Mouse (Mus musculus) WW6 (cell line): Measurements from ENCODE around the gene Asic2.

Experiments used
- DNase-seq: peaks from one replicate; pipeline ENCODE4 v3.0.0-alpha.2; 2013; ENCODE audit warnings: low read depth, low spot score

The Asic2 gene

DNA sequence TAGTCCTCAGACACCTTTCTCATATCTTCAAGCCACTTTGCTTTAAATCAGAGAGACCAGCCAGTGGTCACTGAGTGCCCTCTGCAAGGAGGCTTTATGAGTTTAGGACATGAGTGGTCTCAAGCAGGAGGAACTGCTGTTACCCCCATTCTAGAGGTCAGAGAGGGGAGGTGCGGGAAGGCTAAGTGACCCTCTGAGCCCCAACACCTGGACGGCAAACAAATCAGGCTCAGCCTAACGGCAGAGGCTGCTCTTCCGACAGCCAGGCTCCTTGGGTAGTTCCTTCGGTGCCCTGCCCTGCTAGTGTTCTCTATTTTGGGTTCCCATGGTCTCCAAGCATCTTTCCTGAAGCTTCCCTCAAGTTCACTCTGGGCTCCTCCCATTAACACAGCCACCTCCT lies 357.8 kb downstream of the Asic2 start:
- no peak for DNase-seq

DNA sequence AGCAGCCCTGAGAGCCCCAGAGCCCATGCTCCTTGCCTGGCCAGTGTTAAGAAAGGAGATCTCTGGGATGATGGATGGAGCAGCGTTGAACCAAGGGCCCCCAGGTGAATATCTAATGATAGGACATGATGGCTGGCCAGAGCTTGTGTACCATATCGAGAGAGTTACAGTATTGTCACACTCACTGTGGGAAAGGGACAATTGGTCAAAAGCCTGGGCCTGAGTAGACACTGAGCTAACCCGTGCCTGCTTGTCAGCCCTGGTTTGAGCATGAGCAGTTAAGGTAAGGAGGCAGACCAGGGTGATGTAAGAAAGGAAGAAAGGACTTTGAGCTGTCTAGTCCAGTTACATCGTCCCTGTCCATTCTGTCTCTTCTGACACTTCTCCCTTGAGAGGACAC lies 365.3 kb downstream of the Asic2 start:
- no peak for DNase-seq

DNA sequence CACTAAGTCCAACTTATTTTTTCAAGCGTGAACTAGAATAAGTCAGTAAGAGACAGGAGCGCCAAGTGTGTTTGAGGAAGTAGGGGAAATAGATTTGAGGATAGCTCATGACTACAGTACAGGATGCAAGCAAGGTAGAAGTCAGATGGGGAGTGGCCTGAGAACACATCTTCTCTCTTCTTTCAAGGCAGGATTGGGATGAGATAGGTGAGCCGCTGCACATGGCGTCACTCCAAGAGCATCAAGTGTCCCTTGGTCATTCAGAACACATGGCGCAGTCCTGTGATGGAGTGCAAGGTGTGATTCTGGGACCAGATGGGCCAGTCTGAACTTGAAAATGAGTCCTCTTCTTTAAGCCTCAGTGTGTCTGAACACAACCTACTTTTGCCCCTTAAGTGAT lies 366.5 kb downstream of the Asic2 start:
- DNase-seq = no peak

DNA sequence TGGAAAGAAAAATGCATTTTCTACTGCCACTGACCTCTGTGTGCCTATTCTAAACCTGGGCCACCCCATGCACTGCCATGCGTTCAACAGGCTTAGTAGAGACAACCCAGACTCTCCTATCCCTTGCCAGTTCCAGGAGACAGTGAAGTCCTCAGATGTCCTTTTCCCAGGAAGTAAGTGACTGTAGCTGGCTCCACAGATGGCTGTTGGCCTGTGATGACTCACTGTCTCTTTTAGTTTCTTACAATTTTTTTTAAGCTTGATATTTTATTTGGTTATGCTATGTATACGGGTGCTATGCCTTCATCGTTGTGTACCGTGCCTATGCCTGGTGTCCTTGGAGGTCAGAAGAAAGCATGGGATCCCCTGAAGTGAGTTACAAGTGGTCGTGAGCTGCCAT lies 370.7 kb downstream of the Asic2 start:
- no peak for DNase-seq

DNA sequence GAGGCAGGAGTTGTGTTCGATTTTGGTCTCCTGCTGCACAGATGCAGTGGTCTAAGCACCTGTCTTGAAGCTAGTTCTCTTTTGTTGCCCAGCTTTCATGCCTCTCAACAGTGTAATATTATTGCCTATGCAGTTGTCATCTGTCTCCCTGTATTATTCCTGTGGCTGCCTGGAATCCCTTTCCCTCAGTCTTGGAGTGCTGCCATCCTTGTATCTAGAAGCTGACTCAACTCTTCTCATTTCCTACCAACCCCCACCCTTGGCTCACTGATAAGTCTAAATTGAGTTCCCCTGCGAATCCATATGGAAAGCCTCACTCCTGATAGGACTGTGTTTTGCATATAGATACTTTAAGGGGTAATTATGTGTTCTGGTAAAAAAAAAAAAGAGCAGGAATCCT lies 373.0 kb downstream of the Asic2 start:
- DNase-seq = no peak

DNA sequence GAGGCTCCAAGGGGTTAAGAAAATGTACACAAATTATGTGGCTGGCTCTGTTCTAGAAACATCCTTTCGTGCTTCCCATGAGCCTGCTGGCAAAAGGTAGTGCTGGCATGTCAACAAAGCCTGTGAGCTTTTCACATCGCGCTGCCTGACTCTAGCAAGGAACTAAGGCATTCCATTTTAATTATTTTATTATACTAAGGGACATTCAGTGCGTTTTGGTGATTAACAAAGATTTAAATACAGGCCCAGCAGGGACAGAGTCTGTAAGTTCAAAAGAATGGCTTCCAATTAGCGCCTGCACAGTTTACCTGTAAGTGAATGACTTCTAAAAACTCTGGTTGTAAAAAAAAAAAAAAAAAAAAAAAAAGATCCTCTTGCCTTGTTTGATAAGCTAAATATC lies 375.5 kb downstream of the Asic2 start:
- no peak for DNase-seq

DNA sequence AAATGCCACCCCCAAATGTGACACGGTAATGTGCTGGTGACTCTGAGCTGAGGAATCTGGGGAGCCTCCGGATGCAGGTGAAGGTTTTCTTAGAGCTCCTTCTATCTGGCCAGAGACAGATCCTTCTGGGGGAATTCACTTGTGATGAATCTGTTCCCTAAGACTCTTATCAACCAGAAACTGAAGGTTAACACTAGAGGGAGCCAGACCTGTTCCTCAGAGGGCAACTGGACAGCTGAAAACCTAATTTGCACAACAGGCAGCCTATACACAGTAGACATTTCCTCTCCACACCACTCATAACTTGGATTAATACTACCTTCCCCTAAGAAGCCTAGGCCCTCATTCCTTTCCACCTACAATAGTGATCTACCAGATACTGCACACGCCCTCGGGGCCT lies 377.3 kb downstream of the Asic2 start:
- no peak for DNase-seq

DNA sequence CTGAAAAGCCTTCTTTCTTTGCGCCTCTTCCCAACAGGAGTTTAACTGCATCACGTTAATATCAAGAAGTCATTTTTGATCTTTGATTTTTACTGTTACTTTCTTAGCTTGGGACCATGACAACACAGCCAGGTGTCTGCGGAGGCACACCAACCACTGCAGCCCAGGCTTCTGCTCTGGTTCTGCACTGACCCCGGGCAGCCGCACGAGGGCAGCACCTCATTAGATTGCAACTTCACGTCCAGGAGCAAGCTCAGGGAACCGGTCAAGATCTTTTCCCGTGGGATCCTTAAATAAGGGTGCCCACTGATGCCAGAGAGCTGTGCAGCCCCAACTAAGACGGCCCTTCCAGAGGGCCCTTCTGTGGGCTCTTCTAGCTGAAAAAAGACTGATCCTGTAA lies 379.6 kb downstream of the Asic2 start:
- DNase-seq = peak; percentile 49

DNA sequence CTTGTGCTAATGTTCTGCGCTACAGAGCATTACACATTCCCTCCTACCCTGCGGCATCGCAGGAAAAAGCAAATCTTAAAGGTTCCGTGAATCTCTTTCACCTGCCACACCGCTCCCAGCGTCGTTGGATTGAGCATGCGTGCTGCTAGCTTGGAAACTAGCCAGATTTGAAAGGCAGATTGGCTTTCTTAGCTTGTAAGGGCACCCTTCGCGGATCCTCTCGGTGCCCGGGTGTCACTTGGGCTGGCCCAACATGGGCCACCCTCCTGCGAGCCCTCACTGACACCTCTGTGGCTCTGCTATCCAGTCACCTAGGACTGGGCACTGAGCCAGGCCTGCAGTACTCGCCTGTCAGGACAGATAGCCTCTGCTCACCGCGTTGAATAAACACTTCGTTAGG lies 380.3 kb downstream of the Asic2 start:
- no peak for DNase-seq

DNA sequence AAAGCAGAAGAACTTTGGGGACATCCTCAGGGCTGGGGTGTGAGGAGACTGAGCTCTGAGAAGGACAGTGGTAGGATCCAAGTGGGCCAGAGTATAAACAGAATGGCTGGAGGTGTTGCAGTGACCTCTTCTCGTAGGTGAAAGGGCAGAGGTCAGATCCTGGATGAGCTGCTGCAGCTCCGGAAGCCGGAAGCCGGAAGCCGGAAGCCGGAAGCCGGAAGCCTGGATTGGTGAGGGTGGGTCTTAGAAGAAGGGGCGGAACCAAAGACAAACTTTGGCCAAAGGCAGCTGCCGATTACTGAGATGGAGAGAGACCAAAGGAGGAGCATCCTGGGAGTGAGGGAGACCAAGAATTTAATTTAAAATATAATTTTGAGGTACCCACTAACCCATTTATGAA lies 381.1 kb downstream of the Asic2 start:
- no peak for DNase-seq

DNA sequence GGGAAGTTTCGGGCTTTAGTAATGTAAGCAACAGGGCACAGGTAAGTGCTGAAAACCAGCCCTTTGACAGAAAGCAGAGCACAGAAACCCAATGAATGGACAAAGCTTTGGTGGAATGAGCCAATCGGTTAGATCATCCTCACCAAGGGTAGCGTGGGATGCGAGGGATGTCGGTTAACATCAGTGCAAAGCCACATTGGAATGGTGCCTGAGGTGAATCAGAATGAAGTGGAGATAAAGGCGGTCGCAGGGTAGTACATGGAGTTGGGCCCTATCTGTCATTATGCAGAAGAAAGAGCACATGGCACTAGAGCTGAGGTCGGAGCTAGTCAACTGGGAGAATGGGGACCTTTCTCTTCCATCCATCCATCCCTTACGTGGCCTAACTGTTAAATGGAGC lies 383.8 kb downstream of the Asic2 start:
- DNase-seq = no peak

DNA sequence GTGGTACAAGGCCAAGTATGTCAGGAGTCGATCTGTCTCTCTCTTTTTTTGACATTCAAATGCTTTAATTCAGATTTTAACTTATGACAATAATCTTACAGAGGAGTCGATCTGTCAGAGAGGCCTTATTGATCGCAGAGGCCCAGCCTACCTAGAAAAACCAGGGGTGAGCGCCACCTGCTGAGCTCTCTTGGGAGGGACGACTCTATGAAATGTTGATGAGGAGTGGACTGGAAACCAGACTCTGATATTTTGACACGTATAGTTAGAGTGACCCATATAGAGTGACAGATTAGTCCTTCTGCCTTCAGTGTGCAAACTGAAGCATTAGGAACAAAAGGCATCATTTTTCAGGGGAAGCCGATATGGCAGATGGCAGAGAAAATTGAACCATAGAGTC lies 385.1 kb downstream of the Asic2 start:
- DNase-seq = no peak

DNA sequence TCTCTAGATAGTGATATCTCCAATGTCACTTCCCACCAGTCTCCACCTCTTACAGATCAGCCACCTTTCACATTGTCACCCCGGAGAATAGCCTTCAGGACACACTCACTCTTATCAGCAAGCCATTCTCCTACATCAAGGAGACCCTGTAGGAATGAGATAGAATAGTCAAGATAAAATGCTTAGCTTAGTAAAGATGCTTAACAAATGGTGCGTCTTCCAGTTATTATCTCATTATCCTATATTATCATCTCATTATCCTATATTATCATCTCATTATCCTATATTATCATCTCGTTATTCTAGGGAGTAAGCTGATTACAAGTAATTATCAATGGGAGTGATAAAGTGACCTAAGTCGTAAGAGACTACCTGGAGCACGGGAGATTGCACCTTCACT lies 386.1 kb downstream of the Asic2 start:
- DNase-seq = no peak

DNA sequence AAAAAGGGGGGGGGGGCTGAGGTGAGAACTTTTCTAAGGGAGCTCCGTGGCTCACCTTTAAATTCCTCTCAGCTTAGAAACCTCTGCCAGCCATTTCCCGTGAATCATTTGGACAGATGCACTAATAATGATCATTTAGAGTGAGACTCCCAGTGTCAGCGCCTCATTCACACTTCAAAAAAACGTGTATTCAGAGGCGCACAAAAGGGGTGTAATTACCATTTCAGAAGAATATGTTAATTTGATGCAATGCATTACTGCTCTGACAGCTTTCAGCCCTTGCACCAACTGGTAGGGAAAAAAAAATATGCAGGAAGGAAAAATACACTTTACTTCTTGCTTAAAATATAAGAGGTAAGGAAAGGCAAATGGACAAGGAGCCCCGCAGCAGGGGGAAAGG lies 388.5 kb downstream of the Asic2 start:
- no peak for DNase-seq

DNA sequence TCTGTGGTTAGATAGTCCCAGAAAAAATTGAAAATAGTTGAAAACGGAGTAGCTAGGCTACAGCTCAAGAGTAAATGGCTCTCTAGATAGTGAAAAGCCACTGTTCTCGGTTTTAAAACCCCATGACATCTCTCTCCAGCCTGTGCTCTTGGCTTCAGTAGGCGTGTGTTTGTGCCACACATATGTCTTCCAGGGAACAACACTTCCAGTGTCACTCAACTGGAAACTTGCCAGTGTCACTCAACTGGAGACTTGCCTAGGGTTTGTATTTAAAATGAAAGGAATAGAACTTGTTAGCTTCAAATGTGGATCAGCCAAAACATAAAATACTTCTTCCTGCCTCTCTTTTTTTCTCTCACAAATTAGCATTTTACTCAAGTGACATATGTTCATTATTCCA lies 397.9 kb downstream of the Asic2 start:
- no peak for DNase-seq

DNA sequence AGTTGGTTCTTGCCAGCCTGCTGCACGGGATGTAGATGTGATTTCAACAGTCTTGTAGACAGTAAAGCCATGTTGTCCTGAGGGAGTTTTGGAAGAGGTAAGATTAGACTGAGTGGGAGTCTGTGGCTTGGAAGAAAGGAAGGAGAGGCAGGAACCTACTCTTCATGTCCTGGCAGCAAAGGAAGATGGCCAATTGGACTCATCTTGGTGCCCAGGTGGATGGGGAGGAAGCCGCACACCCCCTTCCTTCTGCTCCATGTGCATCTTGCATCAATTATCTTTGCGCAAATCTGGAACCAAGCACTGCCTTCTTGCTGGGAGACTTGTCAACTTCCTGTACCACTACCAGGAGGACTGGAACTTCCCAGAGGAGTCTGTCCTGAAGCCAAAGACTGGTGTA lies 403.4 kb downstream of the Asic2 start:
- DNase-seq = no peak

DNA sequence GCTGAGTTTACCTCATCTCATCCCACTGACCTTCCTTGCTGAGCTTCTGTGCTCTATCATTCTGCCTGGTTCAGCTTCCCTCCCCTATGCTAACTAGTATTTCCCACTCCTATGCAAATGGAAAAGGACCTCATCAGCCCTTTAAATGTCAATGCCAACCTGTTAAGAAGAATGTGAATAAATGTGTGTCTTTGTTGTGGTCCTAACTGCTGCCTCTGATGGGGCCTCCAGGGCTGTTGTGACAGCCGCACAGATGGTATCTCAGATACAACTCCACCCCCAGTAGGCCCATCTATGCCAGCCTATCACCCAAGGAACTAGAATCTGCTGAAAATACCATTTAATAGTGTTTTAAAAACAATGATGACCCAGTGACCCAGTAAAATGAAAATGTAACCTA lies 407.9 kb downstream of the Asic2 start:
- no peak for DNase-seq

DNA sequence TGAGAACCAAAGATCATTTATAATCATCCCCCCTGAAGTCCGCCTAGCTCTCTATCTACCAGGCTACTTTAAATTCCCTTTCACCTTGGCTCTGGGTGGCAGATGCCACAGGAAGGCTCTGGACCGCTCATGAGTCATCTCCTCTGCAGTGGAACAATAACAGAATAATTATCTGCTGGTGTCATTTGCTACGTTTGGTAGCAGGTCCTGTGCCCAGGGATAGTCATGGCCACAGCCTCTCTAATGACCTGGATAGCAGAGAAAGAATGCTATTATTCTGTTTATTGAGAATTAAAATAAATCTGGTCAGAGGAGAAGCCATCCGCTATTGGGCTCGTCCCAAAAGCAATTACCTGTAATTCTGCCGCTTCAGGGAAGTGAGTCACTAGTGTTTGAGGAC lies 425.1 kb downstream of the Asic2 start:
- DNase-seq = no peak

DNA sequence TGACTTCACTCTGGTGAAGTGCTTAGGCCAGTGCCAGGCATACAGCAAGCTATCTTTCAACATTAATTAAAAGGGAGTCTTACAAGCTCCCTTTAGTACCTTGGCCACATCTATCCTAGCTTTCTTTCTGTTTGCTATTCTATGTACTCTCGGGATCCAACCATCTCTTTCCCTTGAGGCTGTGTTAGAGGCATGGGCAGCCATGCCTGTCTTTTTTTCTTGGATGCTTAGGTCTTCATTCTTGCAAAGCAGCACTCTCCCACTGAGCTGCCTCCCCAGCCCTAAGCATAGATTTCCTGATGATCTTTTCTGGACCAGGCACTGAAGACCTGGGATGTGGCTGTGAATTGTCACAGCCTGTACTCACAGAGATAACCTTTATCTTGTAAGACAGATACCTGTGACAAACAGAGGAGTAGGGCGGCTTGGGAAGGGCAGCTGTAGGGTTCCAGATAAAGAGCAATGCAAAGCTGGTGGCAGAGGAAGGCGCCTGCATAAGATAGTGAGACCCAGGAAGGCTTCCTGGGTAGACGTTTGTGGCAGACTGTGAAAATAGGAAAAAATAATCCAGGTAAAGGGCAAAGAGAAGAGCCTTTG lies 433.0 kb downstream of the Asic2 start:
- no peak for DNase-seq

DNA sequence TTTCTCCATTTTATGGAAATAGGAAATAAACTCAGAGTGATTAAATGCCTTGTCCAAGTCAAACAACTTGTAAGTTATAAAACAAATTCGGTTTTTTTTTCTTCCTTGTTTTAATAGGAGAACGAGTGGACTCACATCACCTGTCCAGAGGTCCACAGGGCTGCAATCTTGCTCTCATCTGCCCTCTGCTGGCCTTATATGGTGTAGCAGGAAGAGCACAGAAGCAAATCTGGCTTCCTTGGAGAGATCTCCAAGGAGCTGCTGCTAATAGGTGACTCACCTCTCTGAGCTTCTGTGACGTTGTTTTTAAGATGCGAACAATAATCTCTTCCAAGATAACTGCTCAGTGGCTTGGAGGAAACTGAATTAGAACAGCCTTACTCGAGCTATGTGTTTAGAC lies 433.6 kb downstream of the Asic2 start:
- DNase-seq = peak; percentile 29

DNA sequence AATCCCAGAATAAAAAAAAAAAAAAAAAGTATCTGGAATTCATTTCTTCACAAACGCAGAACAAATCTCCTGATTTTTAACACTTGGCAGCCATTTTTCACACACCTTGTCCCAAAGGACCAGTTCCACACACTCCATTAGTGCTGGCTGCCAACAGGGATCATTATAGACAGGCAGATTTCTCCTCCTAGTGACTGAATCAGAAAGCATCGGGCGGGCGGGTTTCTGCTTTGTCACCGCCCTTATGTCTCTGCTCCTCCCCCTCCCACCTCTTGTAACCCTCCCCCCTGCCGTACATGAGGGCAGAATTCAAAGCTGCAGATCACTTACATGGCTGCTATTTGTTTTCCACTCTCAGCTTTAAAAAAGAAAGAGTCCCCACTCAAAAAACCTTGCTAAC lies 436.4 kb downstream of the Asic2 start:
- DNase-seq = peak; percentile 39

DNA sequence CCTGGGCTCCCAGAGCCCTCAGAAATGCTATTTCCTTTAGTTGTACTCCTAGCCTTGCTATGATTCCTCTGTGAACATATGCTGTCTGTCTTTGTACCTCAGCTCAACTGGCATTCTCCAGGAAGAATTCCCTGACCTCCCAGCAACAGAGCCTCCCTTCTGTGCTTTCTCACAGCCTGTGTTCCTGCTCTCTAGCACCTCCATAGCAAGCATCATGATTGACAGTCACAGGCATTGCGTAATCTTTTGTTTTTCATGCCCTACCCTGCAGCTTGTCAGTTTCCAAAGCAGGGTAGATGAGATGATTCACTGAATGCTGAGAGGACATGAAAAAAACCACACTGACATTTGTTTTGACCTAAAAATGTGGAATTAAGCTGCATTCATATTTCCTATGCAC lies 445.3 kb downstream of the Asic2 start:
- DNase-seq = no peak

DNA sequence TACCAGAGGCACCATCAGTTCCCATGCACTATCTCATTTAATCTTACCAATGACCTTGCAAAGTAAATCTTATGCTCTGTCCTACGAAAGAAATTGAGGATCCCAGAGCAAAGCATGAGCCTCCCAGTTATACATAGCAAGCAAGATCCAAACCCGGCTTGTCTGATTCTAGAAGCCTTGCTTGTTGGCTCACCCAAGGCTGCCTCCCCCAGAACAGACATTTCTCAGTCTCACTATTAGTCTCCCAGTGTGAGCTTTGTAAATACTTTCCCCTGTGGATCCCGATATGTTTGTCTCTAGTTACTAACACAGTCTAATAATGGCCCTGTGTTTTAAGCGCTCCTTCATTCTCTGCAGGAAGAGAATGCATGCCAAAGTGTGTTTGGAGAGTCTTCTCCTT lies 446.4 kb downstream of the Asic2 start:
- DNase-seq = no peak
